Mouse (Mus musculus) spleen, adult 2 months (tissue): ENCODE measurements around the gene Adgrf5.

Experiments
- CTCF ChIP-seq: fragments of 200-500 bp; IDR thresholded peaks from 2 replicates; pipeline ENCODE4 v1.5.1; 2011; ENCODE audit warnings: mild to moderate bottlenecking, inconsistent platforms; ENCODE audit not compliant: insufficient read depth, insufficient read length, insufficient replicate concordance; ENCODE audit errors: extremely low read depth
- POLR2A ChIP-seq: fragments of 200-500 bp; IDR thresholded peaks from 2 replicates; pipeline ENCODE4 v1.6.1; 2011; ENCODE audit warnings: low read depth, low read length, inconsistent platforms

DNA sequence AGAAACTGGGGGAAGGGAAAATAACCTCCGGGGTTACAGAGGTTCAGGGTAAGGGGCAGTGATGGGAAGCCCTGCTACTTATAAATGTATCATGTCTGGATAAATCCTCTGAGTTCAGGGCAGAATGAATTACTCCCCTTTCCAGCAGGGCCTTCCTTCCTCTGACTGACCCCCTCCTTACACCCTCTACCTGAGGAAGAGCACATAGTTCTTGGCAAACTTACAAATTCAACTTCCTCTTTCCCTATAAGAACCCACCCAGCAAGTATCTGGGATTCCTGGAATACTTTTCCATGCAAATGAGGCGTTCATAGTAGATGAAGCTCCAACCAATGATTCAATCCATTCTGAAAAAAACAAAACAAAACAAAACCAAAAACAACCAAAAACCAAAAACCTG is 22.6 kb upstream of the Adgrf5 start:
- no peak for TF ChIP-seq CTCF
- TF ChIP-seq POLR2A = no peak
